Mouse (Mus musculus): ENCODE data around the gene Tmem80.

DNA sequence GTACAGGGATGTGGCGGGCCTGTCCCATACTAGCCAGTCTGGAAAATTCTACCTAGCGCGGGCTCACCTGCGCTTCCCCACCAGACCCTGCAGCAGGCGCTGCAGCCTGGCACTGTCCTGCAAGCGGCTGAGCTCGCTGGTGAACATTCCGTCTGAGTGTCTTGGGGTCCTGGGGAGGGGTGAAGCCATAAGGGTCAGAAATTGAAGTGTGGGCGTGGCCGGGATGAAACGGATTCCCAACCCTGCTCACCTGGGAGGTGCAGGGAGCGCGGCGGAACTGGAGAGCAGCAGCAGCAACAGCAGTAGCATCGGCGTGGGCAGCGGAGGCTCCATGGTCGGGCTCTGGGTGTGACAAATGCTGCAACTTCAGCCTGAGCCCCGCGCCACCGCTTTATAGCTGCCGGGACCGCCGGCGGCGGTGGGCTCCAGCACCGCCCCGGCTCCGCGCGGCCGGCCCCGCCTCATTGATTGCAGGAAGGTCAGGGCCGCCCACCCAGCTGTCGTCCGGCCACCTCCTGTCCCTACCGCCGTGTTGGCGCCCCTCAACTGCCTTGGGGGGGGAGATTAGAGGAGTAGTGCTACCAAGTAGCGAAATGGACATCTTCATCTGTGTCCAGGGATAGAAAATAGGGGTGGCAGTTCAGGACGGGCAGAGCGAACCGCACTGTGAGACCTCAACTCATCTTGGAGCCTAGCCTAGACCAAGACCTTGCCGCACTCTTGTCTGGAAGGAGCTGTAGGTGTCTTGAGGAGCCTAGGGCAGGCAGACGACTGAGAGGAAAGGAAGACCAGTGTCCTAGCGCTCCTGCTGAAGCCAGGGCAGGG lies 48.6 kb upstream of the Tmem80 start, which contains the start of gene Sct:
- TF ChIP-seq POLR2A (IDR thresholded peaks at IDR 0.05; ENCODE audit: low read depth, low read length) (no peak), CTCF (IDR thresholded peaks at IDR 0.05; ENCODE audit: extremely low read depth, insufficient read depth, insufficient read length, insufficient replicate concordance) (no peak)
